Mouse (Mus musculus): Measurements from ENCODE around the gene Rac3. TPM values are rescaled to one million over a fixed set of nuclear protein-coding genes. Genes with fewer than 3 reads are reported as not detected.

Rac3 gene
- 18.1 and 52.1 TPM in 2 replicates for polyA plus RNA-seq (2015; fragmentation: Nextera tagmentation; extraction: Ambion mirVana)

GRCm38 (mm10) chr11:120721124-120722066 is at the start of gene Rac3:
Rac3 (plus strand) TSS chr11:120721470.

GRCm38 (mm10) chr11:120672687-120673593 is 48.3 kb upstream of the Rac3 start, which contains the start of gene Aspscr1:
Aspscr1 (plus strand) TSS chr11:120672973.

DNA sequence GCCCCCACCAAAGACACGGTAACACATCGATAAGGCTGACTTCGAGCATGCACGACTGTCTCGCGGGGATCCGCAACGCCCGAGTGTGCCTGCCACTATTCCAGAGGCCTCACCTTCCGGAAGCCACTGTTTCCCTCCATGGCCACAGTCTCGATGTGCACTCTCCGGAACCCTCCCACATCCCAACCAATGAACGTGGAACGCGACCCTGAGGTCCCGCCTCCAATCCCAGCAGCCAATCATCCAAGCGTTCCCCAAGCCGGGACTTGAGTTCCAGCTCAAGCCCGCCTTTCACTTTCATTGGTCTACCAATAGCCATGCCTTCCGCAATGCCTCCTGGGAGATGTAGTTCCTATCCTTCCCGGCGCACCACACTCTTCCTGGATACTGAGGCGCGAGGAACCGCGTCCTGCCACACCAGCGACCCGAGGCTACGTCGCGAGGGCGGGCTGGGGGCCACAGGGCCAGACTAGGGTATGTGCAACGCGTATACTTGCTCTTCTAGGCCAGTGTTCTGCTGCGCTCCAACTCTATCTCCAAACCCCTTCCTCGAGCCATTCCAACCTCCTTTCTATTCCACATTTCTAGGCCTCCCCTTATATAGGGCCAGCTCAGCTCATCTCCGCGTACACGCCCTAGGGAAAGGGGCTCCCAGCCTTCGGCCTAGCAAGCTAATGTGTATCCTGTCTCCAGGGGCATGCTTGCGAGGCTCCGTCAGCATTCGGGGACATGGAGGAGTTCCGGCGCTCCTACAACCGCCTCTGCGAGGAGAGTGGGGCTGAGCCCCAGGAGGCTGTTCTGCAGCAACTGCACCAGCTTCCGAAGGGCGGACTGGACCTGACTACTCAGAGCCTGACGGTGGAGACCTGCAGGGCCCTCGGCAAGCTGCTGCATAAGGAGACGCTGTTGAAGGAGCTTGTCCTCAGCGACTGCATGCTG is 7.4 kb upstream of the Rac3 start, which contains the start of the genes Cenpx and Lrrc45:
TSS of gene Cenpx (minus strand) at position 159 of the 939 bp plus-strand sequence.
TSS of gene Lrrc45 (plus strand) at position 346 of the 939 bp plus-strand sequence.

DNA sequence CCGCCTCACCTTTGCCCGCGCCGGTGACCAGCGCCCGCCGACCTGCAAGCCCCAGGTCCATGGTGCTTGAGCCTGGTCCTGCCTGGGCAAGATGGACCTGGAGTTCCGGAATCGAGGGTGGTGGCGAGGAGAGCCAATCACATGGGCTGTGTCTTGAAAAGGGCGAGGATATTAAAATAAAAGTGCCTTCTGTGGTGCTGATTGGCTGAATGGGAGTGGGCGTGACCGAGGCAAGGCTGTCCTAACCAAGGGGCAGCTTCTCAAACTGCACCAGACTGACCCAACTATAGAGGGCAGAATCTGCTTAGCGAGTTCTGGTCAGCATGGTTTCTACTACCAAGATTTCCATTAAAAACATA is 5.9 kb downstream of the Rac3 start, which contains the start of gene Dcxr:
TSS of gene Dcxr (minus strand) at position 113 of the 359 bp plus-strand sequence.

DNA sequence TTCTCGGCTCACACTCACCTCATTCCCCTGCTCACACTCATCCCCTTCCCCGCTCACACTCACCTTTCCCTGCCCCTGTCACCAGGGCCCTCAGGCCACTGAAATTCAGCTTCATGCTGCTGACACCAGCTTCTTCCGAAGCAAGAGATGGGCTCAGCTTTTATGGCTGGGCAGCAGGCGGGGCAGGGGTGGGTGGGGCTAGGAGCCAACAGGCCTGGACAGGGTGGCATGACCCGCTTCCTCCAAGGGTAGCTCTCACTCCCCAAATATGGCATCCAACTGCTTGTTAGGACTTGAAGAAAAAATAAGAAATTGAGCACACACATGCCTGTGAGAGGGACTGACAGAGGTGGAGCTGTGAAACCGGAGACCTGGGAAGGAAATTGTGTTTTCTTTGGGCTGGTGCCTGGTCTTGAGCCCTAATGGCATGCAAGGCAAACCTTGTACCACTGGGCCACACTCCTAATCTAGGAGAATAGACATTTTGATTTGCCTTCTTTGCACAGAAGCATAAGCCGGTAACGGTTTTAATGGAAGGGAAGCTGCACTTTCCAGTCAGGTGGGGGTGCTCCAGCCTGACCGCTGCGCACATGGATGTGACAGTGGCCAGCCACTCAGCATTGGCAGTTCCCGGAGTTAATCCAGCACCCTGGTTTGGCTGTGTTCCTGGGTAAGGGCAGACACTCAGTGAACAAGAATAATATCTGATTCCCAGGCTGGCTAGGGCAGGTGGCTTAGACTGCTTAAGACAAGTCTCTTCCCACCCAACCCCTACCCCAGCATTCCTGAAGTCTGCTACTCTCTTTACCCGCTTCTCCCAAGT is 10.8 kb downstream of the Rac3 start, which contains the start of gene Cbr2:
TSS of gene Cbr2 (minus strand) at position 257 of the 823 bp plus-strand sequence.

DNA sequence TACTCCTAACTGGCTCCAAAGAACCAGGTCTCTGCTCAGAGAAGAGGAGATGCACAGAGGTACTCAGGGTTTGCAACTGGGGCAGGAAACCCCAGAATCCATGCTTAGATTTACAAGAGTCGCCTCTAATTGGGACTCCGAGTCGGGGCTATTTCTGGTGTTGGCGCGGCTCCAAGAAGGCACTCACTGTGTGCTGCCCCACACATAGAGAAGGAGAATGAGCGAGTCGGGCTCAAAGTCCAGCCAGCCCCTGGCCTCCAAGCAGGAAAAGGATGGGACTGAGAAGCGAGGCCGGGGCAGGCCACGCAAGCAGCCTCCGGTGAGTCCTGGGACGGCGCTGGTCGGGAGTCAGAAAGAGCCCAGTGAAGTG is 41.4 kb downstream of the Rac3 start, which contains the start of gene Hmga1b:
TSS of gene Hmga1b (plus strand) at position 123 of the 370 bp plus-strand sequence.

Other genes with a start within 250 kb of the Rac3 start
- 164 and 216 TPM in 2 replicates for gene Mrpl12, start 236.9 kb upstream of the Rac3 start, polyA plus RNA-seq (2015; fragmentation: Nextera tagmentation; extraction: Ambion mirVana)
- 37.8 and 83.2 TPM in 2 replicates for gene Slc25a10, start 229.6 kb upstream of the Rac3 start, polyA plus RNA-seq (2015; fragmentation: Nextera tagmentation; extraction: Ambion mirVana)
- 2.4 and 2.5 TPM in 2 replicates for gene Gcgr, start 190.8 kb upstream of the Rac3 start, polyA plus RNA-seq (2015; fragmentation: Nextera tagmentation; extraction: Ambion mirVana)
- gene Mcrip1, start 171.7 kb upstream of the Rac3 start, polyA plus RNA-seq (2015; fragmentation: Nextera tagmentation; extraction: Ambion mirVana) = 173 and 184 TPM in 2 replicates
- gene Ppp1r27, start 170.3 kb upstream of the Rac3 start, polyA plus RNA-seq (2015; fragmentation: Nextera tagmentation; extraction: Ambion mirVana) = 0.39 and 1.3 TPM in 2 replicates
- gene P4hb, start 148.2 kb upstream of the Rac3 start, polyA plus RNA-seq (2015; fragmentation: Nextera tagmentation; extraction: Ambion mirVana) = 393 and 466 TPM in 2 replicates
- 318 and 341 TPM in 2 replicates for gene Arhgdia, start 139.8 kb upstream of the Rac3 start, polyA plus RNA-seq (2015; fragmentation: Nextera tagmentation; extraction: Ambion mirVana)
- 271 and 273 TPM in 2 replicates for gene Alyref, start 123.1 kb upstream of the Rac3 start, polyA plus RNA-seq (2015; fragmentation: Nextera tagmentation; extraction: Ambion mirVana)
- 152 and 197 TPM in 2 replicates for gene Anapc11, start 123.0 kb upstream of the Rac3 start, polyA plus RNA-seq (2015; fragmentation: Nextera tagmentation; extraction: Ambion mirVana)
- 1.7 and 3.3 TPM in 2 replicates for gene Npb, start 113.0 kb upstream of the Rac3 start, polyA plus RNA-seq (2015; fragmentation: Nextera tagmentation; extraction: Ambion mirVana)
- gene Pcyt2, start 103.5 kb upstream of the Rac3 start, polyA plus RNA-seq (2015; fragmentation: Nextera tagmentation; extraction: Ambion mirVana) = 62.0 and 82.8 TPM in 2 replicates
- gene Sirt7, start 96.2 kb upstream of the Rac3 start, polyA plus RNA-seq (2015; fragmentation: Nextera tagmentation; extraction: Ambion mirVana) = 33.3 and 62.9 TPM in 2 replicates
- gene Mafg, start 87.9 kb upstream of the Rac3 start, polyA plus RNA-seq (2015; fragmentation: Nextera tagmentation; extraction: Ambion mirVana) = 18.1 and 19.0 TPM in 2 replicates
- 5.8 and 9.0 TPM in 2 replicates for gene Pycr1, start 77.7 kb upstream of the Rac3 start, polyA plus RNA-seq (2015; fragmentation: Nextera tagmentation; extraction: Ambion mirVana)
- gene Myadml2, start 73.3 kb upstream of the Rac3 start, polyA plus RNA-seq (2015; fragmentation: Nextera tagmentation; extraction: Ambion mirVana) = 0.22 and 0.95 TPM in 2 replicates
- gene Notum, start 60.3 kb upstream of the Rac3 start, polyA plus RNA-seq (2015; fragmentation: Nextera tagmentation; extraction: Ambion mirVana) = 6.2 and 6.7 TPM in 2 replicates
- gene Aspscr1, start 48.5 kb upstream of the Rac3 start, polyA plus RNA-seq (2015; fragmentation: Nextera tagmentation; extraction: Ambion mirVana) = 103 and 122 TPM in 2 replicates
- gene Cenpx, start 7.7 kb upstream of the Rac3 start, polyA plus RNA-seq (2015; fragmentation: Nextera tagmentation; extraction: Ambion mirVana) = 228 and 364 TPM in 2 replicates
- gene Lrrc45, start 7.5 kb upstream of the Rac3 start, polyA plus RNA-seq (2015; fragmentation: Nextera tagmentation; extraction: Ambion mirVana) = 22.0 and 34.8 TPM in 2 replicates
- 54.9 and 76.1 TPM in 2 replicates for gene Dcxr, start 5.8 kb downstream of the Rac3 start, polyA plus RNA-seq (2015; fragmentation: Nextera tagmentation; extraction: Ambion mirVana)
- gene Cbr2, start 10.6 kb downstream of the Rac3 start, polyA plus RNA-seq (2015; fragmentation: Nextera tagmentation; extraction: Ambion mirVana) = 16.6 and 17.6 TPM in 2 replicates
- 0.79 and 2.2 TPM in 2 replicates for gene Hmga1b, start 41.3 kb downstream of the Rac3 start, polyA plus RNA-seq (2015; fragmentation: Nextera tagmentation; extraction: Ambion mirVana)
- gene Rfng, start 62.7 kb downstream of the Rac3 start, polyA plus RNA-seq (2015; fragmentation: Nextera tagmentation; extraction: Ambion mirVana) = 19.7 and 21.2 TPM in 2 replicates
- 119 and 156 TPM in 2 replicates for gene Gps1, start 62.8 kb downstream of the Rac3 start, polyA plus RNA-seq (2015; fragmentation: Nextera tagmentation; extraction: Ambion mirVana)
- 36.3 and 56.2 TPM in 2 replicates for gene Dus1l, start 74.9 kb downstream of the Rac3 start, polyA plus RNA-seq (2015; fragmentation: Nextera tagmentation; extraction: Ambion mirVana)
- gene Fasn, start 103.1 kb downstream of the Rac3 start, polyA plus RNA-seq (2015; fragmentation: Nextera tagmentation; extraction: Ambion mirVana) = 14.9 and 18.8 TPM in 2 replicates
- gene Ccdc57, start 211.4 kb downstream of the Rac3 start, polyA plus RNA-seq (2015; fragmentation: Nextera tagmentation; extraction: Ambion mirVana) = 4.1 and 6.3 TPM in 2 replicates
- gene Slc16a3, start 227.0 kb downstream of the Rac3 start, polyA plus RNA-seq (2015; fragmentation: Nextera tagmentation; extraction: Ambion mirVana) = 10.1 and 11.9 TPM in 2 replicates